Mouse (Mus musculus) heart, embryonic 16.5 days (tissue): ENCODE measurements around the gene Vamp5. TPM values are rescaled to one million over a fixed set of nuclear protein-coding genes. Genes with fewer than 3 reads are reported as not detected.

Experiments used
- ATAC-seq: fragments of 200-750 bp; cut with Nextera tagmentation; replicated peaks from 2 replicates; pipeline ENCODE4 v1.8.0; 2017; ENCODE audit warnings: moderate number of reproducible peaks; ENCODE audit not compliant: insufficient read depth, low FRiP score; ENCODE audit errors: extremely low read depth
- H3K27ac ChIP-seq: fragments of 300-500 bp; sonication (generic); 2 replicates; pipeline ENCODE4 v1.5.1; 2014; ENCODE audit warnings: mild to moderate bottlenecking, low read length, control low read depth, moderate library complexity
- H3K27me3 ChIP-seq: fragments of 300-500 bp; sonication (generic); 2 replicates; pipeline ENCODE4 v1.6.1; 2014; ENCODE audit warnings: low read length, mixed read lengths; ENCODE audit not compliant: control insufficient read depth, insufficient read depth
- H3K36me3 ChIP-seq: fragments of 300-500 bp; sonication (generic); 2 replicates; pipeline ENCODE4 v1.6.1; 2014; ENCODE audit not compliant: control insufficient read depth, insufficient read depth
- H3K4me1 ChIP-seq: fragments of 300-500 bp; sonication (generic); 2 replicates; pipeline ENCODE4 v1.6.1; 2014; ENCODE audit warnings: low read length, mixed read lengths; ENCODE audit not compliant: control insufficient read depth, insufficient read depth
- H3K4me2 ChIP-seq: fragments of 300-500 bp; sonication (generic); 2 replicates; pipeline ENCODE4 v1.6.1; 2014; ENCODE audit warnings: low read depth, mild to moderate bottlenecking, control low read depth, low read length
- H3K4me3 ChIP-seq: fragments of 300-500 bp; sonication (generic); 2 replicates; pipeline ENCODE4 v1.5.1; 2014; ENCODE audit warnings: mild to moderate bottlenecking, control low read depth, low read length
- H3K9ac ChIP-seq: fragments of 300-500 bp; sonication (generic); 2 replicates; pipeline ENCODE4 v1.6.1; 2014; ENCODE audit warnings: low read length, control low read depth
- H3K9me3 ChIP-seq: fragments of 300-500 bp; sonication (generic); replicated peaks from 2 replicates; pipeline ENCODE4 v1.6.1; 2016; ENCODE audit warnings: low read length; ENCODE audit not compliant: control insufficient read depth
- WGBS: fragments of 180-500 bp; shearing (Covaris S2); extraction: QIAGEN DNeasy Blood & Tissue Kit; methylation state at CpG from one replicate; pipeline ENCODE4 v1.1.7; 2014; 5-methylcytosine and 5-hydroxymethylcytosine counted together
- polyA plus RNA-seq: library from polyadenylated mRNA; unstranded; fragments of >200 nt; fragmentation: Nextera tagmentation; extraction: Ambion mirVana; gene quantifications from 2 replicates; pipeline ENCODE4 v1.2.1, GENCODE M21; 2015

Gene Vamp5
- polyA plus RNA-seq, 1 experiment from 2014 or later = 40.1 TPM

GRCm38 (mm10) chr6:72347166-72347941 is 32.9 kb downstream of the Vamp5 start, which contains the start of gene 0610030E20Rik:
0610030E20Rik (plus strand) TSS chr6:72347317.
- under 1% methylated on average over 72 of the region's 72 CpGs for WGBS
- Histone ChIP-seq H3K27me3 (no peaks in the 10 kb centered on the region), H3K4me1 (peaks cover 29% of the 10 kb centered on the region), H3K9ac (peak within 1 kb of the TSS; percentile 95), H3K27ac (peak within 1 kb of the TSS; percentile 85), H3K4me3 (peak within 1 kb of the TSS; percentile 65), H3K36me3 (peaks cover 10% of the 10 kb centered on the region), H3K9me3 (no peaks in the 10 kb centered on the region), H3K4me2 (peak within 1 kb of the TSS; percentile 88)
- ATAC-seq = peak; percentile 69

DNA sequence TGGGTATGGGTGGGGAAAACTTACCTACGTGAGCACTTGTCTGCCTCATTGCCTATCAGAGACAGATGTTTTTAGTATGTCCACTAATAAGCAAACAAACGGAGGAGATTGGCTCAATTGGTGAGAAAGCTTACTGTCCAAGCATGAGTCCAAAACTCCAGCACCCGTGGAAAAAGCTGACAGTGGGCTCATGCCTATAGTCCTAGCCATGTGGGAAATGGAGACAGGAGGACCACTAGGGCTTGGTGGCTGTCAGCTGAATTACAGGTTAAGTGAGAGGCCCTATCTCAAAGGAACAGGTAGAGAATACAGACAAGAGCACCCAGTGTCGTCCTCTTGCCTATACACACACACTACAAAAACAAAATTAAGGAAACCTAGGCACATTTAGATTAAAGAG is 34.0 kb downstream of the Vamp5 start:
- no peak overlapping the region for H3K4me2 ChIP-seq
- WGBS = 84% methylated on average over 4 of the region's 4 CpGs

DNA sequence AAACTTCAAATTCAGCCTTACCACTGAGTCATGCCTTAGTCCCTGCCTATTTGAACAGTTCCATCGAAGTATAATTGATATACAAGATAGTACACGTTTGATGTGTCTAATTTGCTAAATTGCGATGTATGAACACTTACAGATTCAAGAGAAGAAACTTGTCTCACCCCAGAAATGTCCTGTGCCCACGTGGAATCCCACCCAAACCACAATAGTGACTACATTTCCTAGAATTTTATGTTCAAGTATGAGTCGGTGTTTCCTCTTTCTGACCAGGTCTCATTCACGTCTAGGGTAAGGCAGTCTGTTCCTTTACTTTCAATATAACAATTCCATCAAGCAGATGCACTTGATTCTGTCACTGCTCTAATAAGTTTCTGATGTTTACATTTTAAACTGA is 34.6 kb downstream of the Vamp5 start:
- peak overlapping the region; percentile 94 for H3K9ac ChIP-seq
- no peaks in the 10 kb centered on the region for H3K27me3 ChIP-seq
- peak overlapping the region; percentile 93 for H3K4me2 ChIP-seq
- no peak for ATAC-seq
- no peaks in the 10 kb centered on the region for H3K9me3 ChIP-seq
- H3K27ac ChIP-seq = peak overlapping the region; percentile 83
- peaks cover 10% of the 10 kb centered on the region for H3K36me3 ChIP-seq
- peaks cover 27% of the 10 kb centered on the region for H3K4me1 ChIP-seq
- peak overlapping the region; percentile 94 for H3K4me3 ChIP-seq
- 35% methylated on average over 6 of the region's 6 CpGs for WGBS

More for the DNA sequence above, 34.0 kb downstream of the Vamp5 start:
- Histone ChIP-seq H3K36me3 (peaks cover 10% of the 10 kb centered on the region), H3K27ac (no peak overlapping the region), H3K27me3 (no peaks in the 10 kb centered on the region), H3K4me3 (no peak overlapping the region), H3K4me1 (peaks cover 27% of the 10 kb centered on the region), H3K9ac (no peak overlapping the region), H3K9me3 (no peaks in the 10 kb centered on the region)
- no peak for ATAC-seq

DNA sequence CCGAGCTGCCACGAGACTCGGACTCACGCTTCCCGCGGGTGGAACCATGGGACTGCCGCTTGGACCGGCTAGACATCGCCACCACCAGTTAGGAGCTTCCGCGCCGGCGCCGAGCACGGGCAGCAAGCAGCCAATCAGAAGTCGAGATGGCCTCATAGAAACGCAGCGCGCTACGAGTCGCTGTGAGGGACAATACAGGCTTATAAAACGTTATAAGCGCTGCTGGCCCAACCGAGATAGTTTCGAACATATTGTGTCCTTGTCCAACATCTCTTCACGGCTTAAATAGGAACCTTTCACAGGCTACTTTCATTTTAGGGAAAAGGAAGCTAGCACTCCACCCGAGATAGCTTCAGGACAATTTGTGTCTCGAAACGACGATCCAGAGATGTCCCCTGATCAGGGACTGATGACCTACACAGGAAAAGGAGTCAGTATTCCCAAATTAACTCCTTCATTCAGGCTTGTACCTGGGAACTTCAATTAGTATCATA is 35.1 kb downstream of the Vamp5 start, which contains the start of gene Usp39:
Usp39 (minus strand) TSS at position 111 of the 494 bp plus-strand sequence.
- Histone ChIP-seq H3K9ac (peak within 1 kb of the TSS; percentile 94), H3K27me3 (no peaks in the 10 kb centered on the region), H3K4me3 (peak within 1 kb of the TSS; percentile 94), H3K27ac (peak within 1 kb of the TSS; percentile 83), H3K4me2 (peak within 1 kb of the TSS; percentile 93), H3K36me3 (peaks cover 5% of the 10 kb centered on the region), H3K4me1 (peaks cover 27% of the 10 kb centered on the region), H3K9me3 (no peaks in the 10 kb centered on the region)
- peak; percentile 78 for ATAC-seq
- WGBS = under 1% methylated on average over 30 of the region's 30 CpGs

DNA sequence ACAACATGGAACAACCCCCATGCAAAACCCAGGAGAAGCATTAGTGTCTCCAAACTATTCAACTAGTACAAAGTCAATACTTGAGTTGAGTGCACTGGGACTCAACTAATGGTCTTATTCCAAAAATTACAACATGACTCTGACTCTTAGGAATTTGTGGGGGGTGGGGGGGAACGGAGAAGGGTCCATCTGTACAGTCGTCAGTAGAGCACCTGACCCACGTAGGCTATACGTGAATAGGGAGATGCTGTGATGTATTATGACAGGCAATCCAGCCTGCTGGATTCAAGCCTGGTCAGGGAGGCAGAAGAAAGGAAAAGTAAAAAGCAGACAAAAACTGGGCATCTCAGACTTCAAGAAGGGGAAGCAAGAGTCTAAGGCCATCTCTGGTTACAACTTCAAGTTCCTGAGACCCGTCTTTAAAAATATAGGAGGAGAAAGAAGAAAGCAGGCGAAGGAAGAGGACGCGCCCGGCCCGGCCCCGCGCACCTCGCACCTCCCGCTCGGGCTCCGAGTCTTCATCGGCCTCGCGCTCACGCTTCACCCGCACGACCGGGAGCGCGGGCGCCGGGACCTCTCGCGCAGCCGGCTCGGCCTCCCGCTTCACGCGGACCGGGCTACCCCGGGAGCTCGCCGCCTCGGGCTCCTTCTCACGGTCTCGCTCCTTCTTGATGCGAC is 35.7 kb downstream of the Vamp5 start:
- WGBS = under 1% methylated on average over 35 of the region's 42 CpGs
- H3K27ac ChIP-seq = peak overlapping the region; percentile 75
- peak; percentile 10; the same call in 1 of the 2 replicates for ATAC-seq

GRCm38 (mm10) chr6:72340481-72340880 is 39.8 kb downstream of the Vamp5 start:
- Histone ChIP-seq H3K9me3 (no peaks in the 10 kb centered on the region), H3K4me3 (no peak overlapping the region), H3K27ac (no peak overlapping the region), H3K9ac (no peak overlapping the region), H3K27me3 (no peaks in the 10 kb centered on the region), H3K4me2 (no peak overlapping the region), H3K36me3 (peaks cover 24% of the 10 kb centered on the region), H3K4me1 (peaks cover 12% of the 10 kb centered on the region)
- no peak for ATAC-seq
- WGBS = 61% methylated on average over 2 of the region's 2 CpGs

More for the DNA sequence above, 35.7 kb downstream of the Vamp5 start:
- H3K9me3 ChIP-seq = no peaks in the 10 kb centered on the region
- peak overlapping the region; percentile 94 for H3K4me3 ChIP-seq
- H3K4me2 ChIP-seq = peak overlapping the region; percentile 93
- H3K4me1 ChIP-seq = peaks cover 27% of the 10 kb centered on the region
- no peaks in the 10 kb centered on the region for H3K27me3 ChIP-seq
- peak overlapping the region; percentile 94 for H3K9ac ChIP-seq
- peaks cover 5% of the 10 kb centered on the region; the same call in 1 of the 2 replicates for H3K36me3 ChIP-seq

GRCm38 (mm10) chr6:72333111-72333510 is 47.2 kb downstream of the Vamp5 start:
- peak; percentile 41; the same call in 1 of the 2 replicates for ATAC-seq

GRCm38 (mm10) chr6:72330133-72330532 is 50.1 kb downstream of the Vamp5 start:
- H3K36me3 ChIP-seq = peaks cover 37% of the 10 kb centered on the region
- no peak overlapping the region for H3K4me2 ChIP-seq
- H3K27me3 ChIP-seq = no peaks in the 10 kb centered on the region
- no peak for ATAC-seq
- 92% methylated on average over 4 of the region's 4 CpGs for WGBS
- no peak overlapping the region for H3K27ac ChIP-seq
- no peak overlapping the region for H3K4me3 ChIP-seq
- no peak overlapping the region for H3K9ac ChIP-seq
- peaks cover 7% of the 10 kb centered on the region; the same call in 1 of the 2 replicates for H3K4me1 ChIP-seq
- no peaks in the 10 kb centered on the region for H3K9me3 ChIP-seq

More at GRCm38 (mm10) chr6:72333111-72333510, 47.2 kb downstream of the Vamp5 start:
- H3K4me2 ChIP-seq = no peak overlapping the region
- 41% methylated on average over 5 of the region's 5 CpGs for WGBS
- peaks cover 7% of the 10 kb centered on the region; the same call in 1 of the 2 replicates for H3K4me1 ChIP-seq
- H3K36me3 ChIP-seq = peaks cover 38% of the 10 kb centered on the region
- H3K9me3 ChIP-seq = no peaks in the 10 kb centered on the region
- H3K27ac ChIP-seq = peak overlapping the region; percentile 64
- H3K9ac ChIP-seq = no peak overlapping the region
- H3K27me3 ChIP-seq = no peaks in the 10 kb centered on the region
- no peak overlapping the region for H3K4me3 ChIP-seq
